Mouse (Mus musculus) kidney, adult 2 months (tissue): ENCODE results near the gene Trub1. TPM values are rescaled to one million over a fixed set of nuclear protein-coding genes. Genes with fewer than 3 reads are reported as not detected.

Experiments
- DNase-seq: peaks from one replicate; pipeline ENCODE4 v3.0.0; 2021
- H3K27ac ChIP-seq: fragments of 200-500 bp; 2 replicates; pipeline ENCODE4 v1.5.1; 2012; ENCODE audit warnings: low read depth, low read length, control low read depth, inconsistent platforms; ENCODE audit not compliant: insufficient read depth
- H3K27me3 ChIP-seq: fragments of 200-500 bp; replicated peaks from 2 replicates; pipeline ENCODE4 v1.6.1; 2012; ENCODE audit warnings: mild to moderate bottlenecking, moderate library complexity, low read length, inconsistent platforms; ENCODE audit not compliant: control insufficient read depth, insufficient read depth
- H3K36me3 ChIP-seq: fragments of 200-500 bp; 2 replicates; pipeline ENCODE4 v1.6.1; 2012; ENCODE audit warnings: mild to moderate bottlenecking, moderate library complexity, low read length, inconsistent platforms; ENCODE audit not compliant: control insufficient read depth, insufficient read depth
- H3K4me1 ChIP-seq: fragments of 200-500 bp; 2 replicates; pipeline ENCODE4 v1.6.1; 2011; ENCODE audit warnings: low read length; ENCODE audit not compliant: control insufficient read depth, insufficient read depth
- H3K4me3 ChIP-seq: fragments of 200-500 bp; 2 replicates; pipeline ENCODE4 v1.5.1; 2011; ENCODE audit warnings: mild to moderate bottlenecking, low read depth, low read length, control low read depth; ENCODE audit not compliant: insufficient read depth
- CTCF ChIP-seq: fragments of 200-500 bp; conservative IDR thresholded peaks from 2 replicates; pipeline ENCODE4 v1.5.1; 2011; ENCODE audit warnings: low read depth, mild to moderate bottlenecking, control low read depth, low read length, moderate library complexity, mixed read lengths; ENCODE audit not compliant: insufficient read depth, insufficient read length
- POLR2A ChIP-seq: fragments of 200-500 bp; IDR thresholded peaks from one replicate; pipeline ENCODE4 v1.6.1; 2011; ENCODE audit warnings: low read depth, low read length, control low read depth
- WGBS: fragments of 180-500 bp; shearing (Covaris S2); methylation state at CpG from one replicate; pipeline ENCODE4 v1.1.7; 2018; 5-methylcytosine and 5-hydroxymethylcytosine counted together
- polyA plus RNA-seq: library from polyadenylated mRNA; depleted of rRNA; stranded (reverse); fragments of >200 nt; gene quantifications from 2 replicates; pipeline ENCODE4 v1.2.3, GENCODE M21; 2012

Trub1 gene
- polyA plus RNA-seq, 1 experiment: 6.7 TPM

GRCm38 (mm10) chr19:57413918-57414317 is 38.8 kb upstream of the Trub1 start:
- DNase-seq: no peak
- no peak overlapping the region for H3K4me3 ChIP-seq
- peaks cover 5% of the 10 kb centered on the region; the same call in 1 of the 2 replicates for H3K4me1 ChIP-seq
- 89% methylated on average over 6 of the region's 6 CpGs for WGBS
- no peaks in the 10 kb centered on the region for H3K27me3 ChIP-seq
- H3K27ac ChIP-seq: no peak overlapping the region
- peak; percentile 29; the same call in 1 of the 2 replicates for TF ChIP-seq CTCF
- TF ChIP-seq POLR2A: no peak
- no peaks in the 10 kb centered on the region for H3K36me3 ChIP-seq

- H3K27ac ChIP-seq: no peak overlapping the region
- DNase-seq: no peak
- no peak for TF ChIP-seq CTCF
- no peak for TF ChIP-seq POLR2A
- H3K36me3 ChIP-seq: no peaks in the 10 kb centered on the region
- no peaks in the 10 kb centered on the region for H3K27me3 ChIP-seq
- H3K4me1 ChIP-seq: peaks cover 5% of the 10 kb centered on the region; the same call in 1 of the 2 replicates
- WGBS: 94% methylated on average over 8 of the region's 8 CpGs
- H3K4me3 ChIP-seq: no peak overlapping the region
These were observed 37.5 kb upstream of the Trub1 start for GRCm38 (mm10) chr19:57415031-57415807.

DNA sequence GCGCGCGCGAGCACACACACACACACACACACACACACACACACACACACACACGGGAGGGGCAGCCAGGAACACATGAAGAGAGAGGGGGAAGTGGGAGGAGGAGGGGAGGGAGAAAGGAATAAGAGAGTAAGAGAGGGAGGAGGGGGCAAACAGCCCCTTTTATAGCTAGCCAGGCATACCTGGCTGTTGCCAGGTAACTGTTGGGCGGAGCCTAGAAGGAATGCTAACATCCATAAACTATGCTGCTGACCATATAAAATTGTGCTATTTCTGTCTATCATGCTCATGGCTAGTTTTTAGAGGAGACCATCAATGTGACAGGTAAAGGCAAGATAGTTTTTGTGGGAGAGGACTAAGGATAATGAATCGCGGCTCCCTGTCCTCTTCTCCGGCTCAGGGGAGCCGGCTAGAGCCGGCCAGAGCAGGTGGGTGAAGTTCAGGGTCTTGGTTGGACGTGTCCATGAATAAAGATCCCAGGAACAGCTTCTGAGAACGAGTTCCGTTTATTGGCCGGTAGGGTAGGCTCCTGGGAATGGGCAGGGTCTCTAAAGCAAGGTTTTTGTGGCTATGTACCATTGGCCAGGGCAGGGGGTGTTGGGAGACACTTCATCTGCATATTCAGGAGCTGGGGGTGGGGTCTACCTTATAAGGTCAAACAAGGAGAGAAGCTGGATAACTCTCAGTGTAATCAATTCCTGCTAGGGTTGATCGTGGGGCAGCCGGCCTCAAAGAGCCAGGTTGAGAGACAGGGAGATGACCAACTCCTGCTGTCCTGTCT is 34.7 kb upstream of the Trub1 start:
- peak; percentile 2 for DNase-seq
- 15% methylated on average over 17 of the region's 17 CpGs for WGBS

GRCm38 (mm10) chr19:57423402-57423801 is 29.3 kb upstream of the Trub1 start:
- 50% methylated on average over 3 of the region's 3 CpGs for WGBS
- no peak overlapping the region for H3K4me3 ChIP-seq
- no peak for DNase-seq
- H3K36me3 ChIP-seq: no peaks in the 10 kb centered on the region
- no peaks in the 10 kb centered on the region for H3K27me3 ChIP-seq
- H3K27ac ChIP-seq: no peak overlapping the region
- TF ChIP-seq POLR2A: no peak
- no peak for TF ChIP-seq CTCF
- no peaks in the 10 kb centered on the region for H3K4me1 ChIP-seq

More for the DNA sequence above, 34.7 kb upstream of the Trub1 start:
- H3K4me1 ChIP-seq: no peaks in the 10 kb centered on the region
- no peaks in the 10 kb centered on the region for H3K36me3 ChIP-seq
- H3K27ac ChIP-seq: no peak overlapping the region
- no peak for TF ChIP-seq POLR2A
- no peak for TF ChIP-seq CTCF
- H3K27me3 ChIP-seq: no peaks in the 10 kb centered on the region
- H3K4me3 ChIP-seq: no peak overlapping the region

GRCm38 (mm10) chr19:57425296-57425695 is 27.4 kb upstream of the Trub1 start:
- 96% methylated on average over 15 of the region's 15 CpGs for WGBS
- Histone ChIP-seq H3K4me3 (no peak overlapping the region), H3K4me1 (no peaks in the 10 kb centered on the region), H3K27ac (no peak overlapping the region), H3K27me3 (no peaks in the 10 kb centered on the region), H3K36me3 (no peaks in the 10 kb centered on the region)
- DNase-seq: no peak
- no peak for TF ChIP-seq POLR2A
- no peak for TF ChIP-seq CTCF

- TF ChIP-seq CTCF: no peak
- no peak for TF ChIP-seq POLR2A
- H3K4me1 ChIP-seq: no peaks in the 10 kb centered on the region
- no peak for DNase-seq
- no peaks in the 10 kb centered on the region for H3K27me3 ChIP-seq
- H3K27ac ChIP-seq: no peak overlapping the region
- H3K36me3 ChIP-seq: no peaks in the 10 kb centered on the region
- no peak overlapping the region for H3K4me3 ChIP-seq
- WGBS: 90% methylated on average over 8 of the region's 8 CpGs
These were observed 25.9 kb upstream of the Trub1 start for GRCm38 (mm10) chr19:57426841-57427240.

- Histone ChIP-seq H3K27ac (no peak overlapping the region), H3K36me3 (no peaks in the 10 kb centered on the region), H3K27me3 (no peaks in the 10 kb centered on the region), H3K4me1 (no peaks in the 10 kb centered on the region), H3K4me3 (no peak overlapping the region)
- TF ChIP-seq POLR2A (no peak), CTCF (no peak)
- 84% methylated on average over 14 of the region's 14 CpGs for WGBS
- DNase-seq: no peak
These were observed 24.8 kb upstream of the Trub1 start for GRCm38 (mm10) chr19:57427756-57428438.
